Mouse (Mus musculus) kidney, adult 8-10 months (tissue): Measurements from ENCODE around the gene Gm15013.
"Not testable (repeated sequence)": the region's sequence is repeated elsewhere in the genome, so short reads cannot be mapped to it uniquely, and the experiment has no call there.

ENCODE experiments used
- DNase-seq, 2 experiments: peaks; one replicate each; pipeline ENCODE4 v3.0.0; 2022

Gm15013 gene

GRCm38 (mm10) chrX:139714381-139714780 lies at the start of gene Gm15013:
TSS of gene Gm15013 (minus strand) at chrX:139714481.
- DNase-seq = no peak

- DNase-seq = peak in 1 of 2 experiments; percentile 28
Measured at GRCm38 (mm10) chrX:139762546-139762945, 48.3 kb upstream of the Gm15013 start.

- not testable (repeated sequence) for DNase-seq
Measured at GRCm38 (mm10) chrX:139758634-139759033, 44.4 kb upstream of the Gm15013 start.

GRCm38 (mm10) chrX:139751855-139752254 lies 37.6 kb upstream of the Gm15013 start:
- peak; percentile 14 to 26 for DNase-seq

GRCm38 (mm10) chrX:139737066-139737465 lies 22.8 kb upstream of the Gm15013 start:
- DNase-seq = no peak

GRCm38 (mm10) chrX:139730541-139730940 lies 16.3 kb upstream of the Gm15013 start:
- peak; percentile 34 to 44 for DNase-seq

- DNase-seq = no peak
Measured at GRCm38 (mm10) chrX:139722350-139722749, 8.1 kb upstream of the Gm15013 start.

GRCm38 (mm10) chrX:139684775-139685695 lies 29.2 kb downstream of the Gm15013 start, which contains the start of gene Tbc1d8b:
TSS of gene Tbc1d8b (plus strand) at chrX:139684996.
- peak; percentile 86 to 90 for DNase-seq

- no peak for DNase-seq
Measured at GRCm38 (mm10) chrX:139684410-139684774, 29.9 kb downstream of the Gm15013 start.

- no peak for DNase-seq
Measured at GRCm38 (mm10) chrX:139665829-139666228, 48.5 kb downstream of the Gm15013 start.
